19 mouse cellular contexts compared by ENCODE assay signal in genomic region chr9:121218636-121219035, GRCm38 (mm10). TPM values are rescaled to one million over a fixed set of nuclear protein-coding genes. Genes with fewer than 3 reads are reported as not detected.
A peak's percentile ranks its signal among the peaks of the same experiment; 100 is the strongest.
DNase-seq lines count a peak whose midpoint lies in the region; ATAC-seq and TF ChIP-seq lines count a peak whose summit lies in the region.
"Had no signal": no experiment of that assay in that cellular context is flagged by ENCODE, and none has a peak within 500 bp of the region (broad histone marks: within the 10 kb centered on the region; RNA-seq: fewer than 3 reads in every experiment).

No protein-coding gene starts in this region.

- no peaks in the 10 kb centered on the region for H3K9me3 ChIP-seq in forebrain, embryonic 11.5 days (ENCODE audit: control insufficient read depth, low read length)
- no peaks in the 10 kb centered on the region for H3K9me3 ChIP-seq in forebrain, embryonic 14.5 days (replicated peaks; ENCODE audit: control insufficient read depth, low read length)
- 0 out of 2 replicates have a peak, but pooled peaks cover 4% of the 10 kb centered on the region for H3K9me3 ChIP-seq in intestine, embryonic 14.5 days (ENCODE audit: control insufficient read depth, low read length)
- H3K9me3 ChIP-seq in intestine, embryonic 15.5 days: no peaks in the 10 kb centered on the region
- 0 out of 2 replicates have a peak, but pooled peaks cover 3% of the 10 kb centered on the region for H3K9me3 ChIP-seq in E14TG2a.4 (ENCODE audit: low read length)
- H3K9me3 ChIP-seq: hindbrain, embryonic 15.5 days; midbrain, embryonic 15.5 days had no signal

- no peak overlapping the region for H3K9ac ChIP-seq in forebrain, embryonic 11.5 days (ENCODE audit: low read length)
- no peak overlapping the region for H3K9ac ChIP-seq in forebrain, embryonic 14.5 days (ENCODE audit: low read length)
- H3K9ac ChIP-seq in intestine, embryonic 14.5 days (ENCODE audit: low read length): no peak overlapping the region
- H3K9ac ChIP-seq in intestine, embryonic 15.5 days: no peak overlapping the region
- H3K9ac ChIP-seq: hindbrain, embryonic 15.5 days; midbrain, embryonic 15.5 days had no signal

- H3K4me1 ChIP-seq in forebrain, embryonic 11.5 days (replicated peaks; ENCODE audit: control insufficient read depth, insufficient read depth, low read length): no peaks in the 10 kb centered on the region
- no peaks in the 10 kb centered on the region for H3K4me1 ChIP-seq in forebrain, embryonic 14.5 days (ENCODE audit: control insufficient read depth, insufficient read depth, low read length)
- H3K4me1 ChIP-seq in intestine, embryonic 14.5 days (replicated peaks; ENCODE audit: control insufficient read depth, insufficient read depth, low read length): no peaks in the 10 kb centered on the region
- no peaks in the 10 kb centered on the region for H3K4me1 ChIP-seq in intestine, embryonic 15.5 days (replicated peaks)
- peaks cover 21% of the 10 kb centered on the region for H3K4me1 ChIP-seq in E14TG2a.4 (replicated peaks; ENCODE audit: low read depth, low read length)
- H3K4me1 ChIP-seq: hindbrain, embryonic 15.5 days; midbrain, embryonic 15.5 days had no signal

- intact Hi-C loops in left cerebral cortex, postnatal 36 days (cut with DNase I): loop anchor here (10.0 kb wide), 1 partner anchor 614 kb away; no protein-coding TSS in a partner anchor

- no peak for TF ChIP-seq CTCF in E14TG2a.4 (conservative IDR thresholded peaks at IDR 0.05; ENCODE audit: low read length)

- 81% methylated on average over 11 of the region's 11 CpGs for WGBS in forebrain, embryonic 11.5 days
- WGBS in forebrain, embryonic 14.5 days: 74% methylated on average over 11 of the region's 11 CpGs
- WGBS in intestine, embryonic 14.5 days: 82% methylated on average over 11 of the region's 11 CpGs
- 84% methylated on average over 11 of the region's 11 CpGs for WGBS in intestine, embryonic 15.5 days

- H3K4me2 ChIP-seq in forebrain, embryonic 11.5 days (ENCODE audit: low read depth, low read length, severe bottlenecking): no peak overlapping the region
- no peak overlapping the region for H3K4me2 ChIP-seq in forebrain, embryonic 14.5 days (ENCODE audit: low read length)
- no peak overlapping the region for H3K4me2 ChIP-seq in intestine, embryonic 14.5 days (ENCODE audit: low read length)
- H3K4me2 ChIP-seq in intestine, embryonic 15.5 days (replicated peaks): no peak overlapping the region
- H3K4me2 ChIP-seq: hindbrain, embryonic 15.5 days; midbrain, embryonic 15.5 days had no signal

- no peaks in the 10 kb centered on the region for H3K36me3 ChIP-seq in forebrain, embryonic 11.5 days (ENCODE audit: control insufficient read depth, insufficient read depth, low read length)
- no peaks in the 10 kb centered on the region for H3K36me3 ChIP-seq in forebrain, embryonic 14.5 days (ENCODE audit: control insufficient read depth, insufficient read depth, low read length)
- no peaks in the 10 kb centered on the region for H3K36me3 ChIP-seq in intestine, embryonic 14.5 days (ENCODE audit: control insufficient read depth, insufficient read depth, low read length)
- no peaks in the 10 kb centered on the region for H3K36me3 ChIP-seq in intestine, embryonic 15.5 days
- no peaks in the 10 kb centered on the region for H3K36me3 ChIP-seq in E14TG2a.4 (ENCODE audit: insufficient read depth, low read length)
- H3K36me3 ChIP-seq: hindbrain, embryonic 15.5 days; midbrain, embryonic 15.5 days had no signal

- no peak overlapping the region for H3K27ac ChIP-seq in forebrain, embryonic 11.5 days (ENCODE audit: low read depth, low read length)
- H3K27ac ChIP-seq in forebrain, embryonic 14.5 days (ENCODE audit: low read depth, low read length): no peak overlapping the region
- no peak overlapping the region for H3K27ac ChIP-seq in intestine, embryonic 14.5 days (ENCODE audit: low read depth)
- no peak overlapping the region for H3K27ac ChIP-seq in intestine, embryonic 15.5 days
- H3K27ac ChIP-seq: gastrocnemius, adult 2 months; hindbrain, embryonic 15.5 days; midbrain, embryonic 15.5 days had no signal

- peak; percentile 41 for DNase-seq in forebrain, embryonic 11.5 days (ENCODE audit: low spot score)
- no peak for DNase-seq in forebrain, embryonic 14.5 days (ENCODE audit: low spot score)
- peak; percentile 46 for DNase-seq in intestine, embryonic 14.5 days (ENCODE audit: low spot score)
- DNase-seq in ZHBTc4 (ENCODE audit: low read depth, low spot score): peak; percentile 73
- no peak for DNase-seq in cerebellum, postnatal 14 days
- no peak for DNase-seq in left cerebral cortex, postnatal 36 days (ENCODE audit: low spot score in 2 of 2)
- DNase-seq: adrenal gland, adult 8-10 months; cerebellum, adult 9-11 months; gastrocnemius, adult 2 months; lung, adult 18-20 months; lung, postnatal 14 days; right cerebral cortex, postnatal 4 days; thymus, postnatal 25 days had no signal

- no peak overlapping the region for H3K4me3 ChIP-seq in forebrain, embryonic 11.5 days (ENCODE audit: low read depth, low read length)
- no peak overlapping the region for H3K4me3 ChIP-seq in forebrain, embryonic 14.5 days (ENCODE audit: low read depth, low read length)
- H3K4me3 ChIP-seq in intestine, embryonic 14.5 days (ENCODE audit: low read depth, low read length): no peak overlapping the region
- no peak overlapping the region for H3K4me3 ChIP-seq in intestine, embryonic 15.5 days (replicated peaks)
- H3K4me3 ChIP-seq in E14TG2a.4 (replicated peaks; ENCODE audit: low read length): peak overlapping the region; percentile 37
- H3K4me3 ChIP-seq: gastrocnemius, adult 2 months; hindbrain, embryonic 15.5 days; midbrain, embryonic 15.5 days had no signal

- ATAC-seq in forebrain, embryonic 11.5 days (replicated peaks; ENCODE audit: low FRiP score): no peak
- ATAC-seq in forebrain, embryonic 14.5 days: no peak
- ATAC-seq in intestine, embryonic 14.5 days (replicated peaks; ENCODE audit: low FRiP score, low TSS enrichment, low read depth): no peak
- no peak for ATAC-seq in intestine, embryonic 15.5 days
- ATAC-seq: CD4-positive, CD25-positive, alpha-beta regulatory T cell, adult 4 months; intestine, postnatal 0 days; midbrain, embryonic 15.5 days had no signal

- no peaks in the 10 kb centered on the region for H3K27me3 ChIP-seq in forebrain, embryonic 11.5 days (ENCODE audit: control insufficient read depth, insufficient read depth, low read length)
- no peaks in the 10 kb centered on the region for H3K27me3 ChIP-seq in forebrain, embryonic 14.5 days (replicated peaks; ENCODE audit: control insufficient read depth, insufficient read depth, low read length)
- no peaks in the 10 kb centered on the region for H3K27me3 ChIP-seq in intestine, embryonic 14.5 days (replicated peaks; ENCODE audit: control insufficient read depth, insufficient read depth, low read length)
- H3K27me3 ChIP-seq in intestine, embryonic 15.5 days (replicated peaks): no peaks in the 10 kb centered on the region
- H3K27me3 ChIP-seq in E14TG2a.4 (ENCODE audit: insufficient read depth, low read length): peaks cover 8% of the 10 kb centered on the region
- H3K27me3 ChIP-seq: hindbrain, embryonic 15.5 days; midbrain, embryonic 15.5 days had no signal

RNA-seq across cellular contexts. Expression of gene Ulk4, which starts 58.4 kb away (rescaled TPM):
- 144 and 163 TPM in 2 replicates for polyA plus RNA-seq in forebrain, embryonic 11.5 days (2014; fragmentation: Nextera tagmentation; extraction: Ambion mirVana)
- polyA plus RNA-seq in forebrain, embryonic 14.5 days (2014; fragmentation: Nextera tagmentation; extraction: Ambion mirVana): 105 and 131 TPM in 2 replicates
- 113 and 122 TPM in 2 replicates for polyA plus RNA-seq in intestine, embryonic 14.5 days (2014; fragmentation: Nextera tagmentation; extraction: Ambion mirVana)
- polyA plus RNA-seq in intestine, embryonic 15.5 days (2015; fragmentation: Nextera tagmentation; extraction: Ambion mirVana): 140 and 150 TPM in 2 replicates
- total RNA-seq in left cerebral cortex, postnatal 36 days (2021): 10 to 100 TPM in 1 of 2 experiments, 1 to 10 TPM in 1; 6.3 to 11.4 TPM

Comparison
In these comparisons a context has a peak if more than half of its experiments do, and no peak if none do; other contexts are left out.
1. DNase-seq: peak in forebrain, embryonic 11.5 days (single experiment), intestine, embryonic 14.5 days (single experiment) and ZHBTc4 (single experiment); none in forebrain, embryonic 14.5 days (single experiment), cerebellum, postnatal 14 days (0 of 2) and left cerebral cortex, postnatal 36 days (0 of 2).